Mouse (Mus musculus) liver, adult 2 months (tissue): ENCODE measurements around the gene Myo19.

ENCODE experiments used
- CTCF ChIP-seq: fragments of 200-500 bp; IDR thresholded peaks from 2 replicates; pipeline ENCODE4 v1.5.1; 2011; ENCODE audit warnings: low read depth, low read length, control low read depth
- POLR2A ChIP-seq: fragments of 200-500 bp; IDR thresholded peaks from 2 replicates; pipeline ENCODE4 v1.6.1; 2011; ENCODE audit warnings: low read length, control low read depth; ENCODE audit not compliant: insufficient read depth; ENCODE audit errors: extremely low read depth

DNA sequence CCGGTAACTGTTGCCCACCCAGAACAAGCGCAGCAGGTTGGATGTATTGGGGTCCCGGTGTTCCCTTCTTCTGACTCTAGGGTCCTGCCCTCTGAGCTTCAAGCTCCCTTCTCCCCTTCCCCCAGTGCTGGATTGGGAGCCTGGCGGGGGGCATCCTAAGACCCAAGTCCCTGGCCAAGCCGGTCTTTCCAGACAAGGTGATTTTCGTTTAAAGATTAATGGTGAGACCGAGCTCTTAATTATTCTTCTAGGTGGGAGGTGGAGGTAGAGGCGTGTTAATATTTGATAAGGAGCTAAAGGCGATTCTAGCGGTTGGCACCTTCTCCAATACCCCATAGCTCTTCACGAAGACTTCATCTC is 78.3 kb downstream of the Myo19 start:
- TF ChIP-seq CTCF (no peak), POLR2A (no peak)
